Mouse (Mus musculus) kidney, adult 10 weeks (tissue): ENCODE results near the gene Zfp473. TPM values are rescaled to one million over a fixed set of nuclear protein-coding genes. Genes with fewer than 3 reads are reported as not detected.

Experiments used
- polyA plus RNA-seq: library from polyadenylated mRNA; stranded (reverse); fragments of 350-450 nt; fragmentation: Illumina TruSeq; extraction: RNeasy Lipid Tissue Mini Kit (QIAGEN cat#74804); gene quantifications from one replicate; pipeline ENCODE4 v1.2.3, GENCODE M21; 2014; ENCODE audit warnings: low read depth, low replicate concordance

The Zfp473 gene
- 0.16 TPM for polyA plus RNA-seq

DNA sequence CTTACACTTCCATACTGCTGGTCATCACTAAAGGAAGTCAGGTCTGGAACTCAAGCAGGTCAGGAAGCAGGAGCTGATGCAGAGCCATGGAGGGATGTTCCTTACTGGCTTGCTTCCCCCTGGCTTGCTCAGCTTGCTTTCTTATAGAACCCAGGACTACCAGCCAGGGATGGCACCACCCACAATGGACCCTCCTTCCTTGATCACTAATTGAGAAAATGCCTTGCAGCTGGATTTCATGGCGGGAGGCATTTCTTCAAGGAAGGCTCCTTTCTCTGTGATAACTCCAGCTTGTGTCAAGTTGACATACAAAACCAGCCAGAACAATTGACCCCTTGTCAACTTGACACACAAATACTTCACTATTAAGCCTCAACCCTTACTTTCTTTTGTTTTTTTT is at the start of gene Zfp473:
Gene Zfp473, minus strand, starts transcription at position 101 of the 400 bp plus-strand sequence.

DNA sequence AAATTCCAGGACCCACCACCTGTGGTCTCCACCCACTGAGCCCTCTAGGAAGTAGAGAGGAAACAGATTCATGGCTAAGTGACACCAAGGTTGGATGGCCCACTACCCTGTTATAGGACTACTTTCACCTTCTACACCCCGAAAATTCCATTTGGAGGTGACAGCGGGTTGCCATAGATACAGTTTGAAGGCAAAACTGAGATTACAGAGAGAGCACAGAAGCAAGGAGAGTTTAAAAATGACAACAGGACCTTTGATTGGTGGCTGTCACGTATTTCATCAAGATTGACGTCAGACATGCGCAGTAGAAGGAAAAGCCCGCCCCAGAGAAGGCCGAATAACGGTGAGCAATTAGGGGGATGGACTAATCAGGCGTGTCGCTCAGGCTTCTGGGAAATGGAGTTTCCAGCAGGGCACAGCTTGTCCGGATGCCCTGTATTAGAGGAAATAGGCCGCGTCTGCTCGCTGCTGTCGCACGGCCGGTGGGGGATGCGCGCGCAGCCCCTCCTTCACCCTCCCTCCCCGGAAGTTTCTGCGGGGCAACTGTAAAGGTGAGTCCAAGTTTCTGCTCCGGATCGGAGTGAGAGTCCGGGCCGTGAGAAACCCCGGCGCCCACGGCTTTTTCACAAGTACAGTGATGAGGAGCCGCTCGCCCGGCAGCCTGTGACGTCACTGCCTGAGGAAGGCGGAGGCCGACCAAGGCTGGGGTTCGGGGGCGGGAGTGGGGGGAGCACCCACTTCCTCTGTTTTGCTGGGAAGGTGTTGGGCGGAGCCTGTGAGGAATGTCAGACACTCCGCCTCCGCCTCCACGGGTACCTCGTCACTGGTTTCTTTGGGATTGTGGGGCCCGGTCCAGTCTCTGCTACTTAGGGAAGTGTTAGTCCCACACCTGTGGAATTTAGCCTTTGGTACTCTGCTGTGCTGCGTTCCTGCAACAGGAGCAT is 2.5 kb downstream of the Zfp473 start, which contains the start of gene Vrk3:
Gene Vrk3, plus strand, starts transcription at position 313 of the 944 bp plus-strand sequence.

DNA sequence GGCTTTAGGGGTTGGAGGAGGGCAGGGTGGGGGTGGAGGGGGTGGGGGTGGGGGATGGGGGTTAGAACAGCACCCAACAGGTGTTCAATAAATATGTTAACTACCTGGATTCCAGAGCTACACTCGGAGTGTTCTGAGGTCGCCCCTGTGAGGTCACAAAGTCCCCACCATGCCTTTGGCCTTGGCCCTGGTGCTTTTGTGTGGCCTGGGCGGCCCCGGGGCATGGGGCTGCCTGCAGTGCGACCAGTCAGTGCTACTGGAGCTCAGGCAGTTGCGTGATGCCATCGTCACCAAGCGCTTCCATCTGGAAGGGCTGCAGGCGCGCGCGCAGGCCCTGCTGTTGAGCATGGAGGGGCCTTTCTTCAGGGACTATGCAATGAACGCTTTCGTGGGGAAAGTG is 42.3 kb downstream of the Zfp473 start, which contains the start of gene Izumo2:
Gene Izumo2, plus strand, starts transcription at position 169 of the 400 bp plus-strand sequence.

Other genes with a start within 250 kb of the Zfp473 start
- gene Mybpc2, start 226.4 kb downstream of the Zfp473 start, polyA plus RNA-seq = not detected
- not detected for gene Spib, start 219.0 kb downstream of the Zfp473 start, polyA plus RNA-seq
- not detected for gene Pold1, start 202.2 kb downstream of the Zfp473 start, polyA plus RNA-seq
- gene Nr1h2, start 197.1 kb downstream of the Zfp473 start, polyA plus RNA-seq = 1.3 TPM
- 869 TPM for gene Napsa, start 178.7 kb downstream of the Zfp473 start, polyA plus RNA-seq
- 2.7 TPM for gene Kcnc3, start 160.4 kb downstream of the Zfp473 start, polyA plus RNA-seq
- 0.12 TPM for gene Myh14, start 80.2 kb downstream of the Zfp473 start, polyA plus RNA-seq
- not detected for gene Izumo2, start 42.3 kb downstream of the Zfp473 start, polyA plus RNA-seq
- 11.6 TPM for gene Vrk3, start 2.6 kb downstream of the Zfp473 start, polyA plus RNA-seq
- gene Nup62, start 65.0 kb upstream of the Zfp473 start, polyA plus RNA-seq = 1.8 TPM
- not detected for gene Il4i1, start 65.3 kb upstream of the Zfp473 start, polyA plus RNA-seq
- gene Atf5, start 65.6 kb upstream of the Zfp473 start, polyA plus RNA-seq = 3.4 TPM
- gene Akt1s1, start 97.9 kb upstream of the Zfp473 start, polyA plus RNA-seq = 0.93 TPM
- 0.97 TPM for gene Tbc1d17, start 98.0 kb upstream of the Zfp473 start, polyA plus RNA-seq
- not detected for gene Pnkp, start 106.1 kb upstream of the Zfp473 start, polyA plus RNA-seq
- gene Ptov1, start 118.7 kb upstream of the Zfp473 start, polyA plus RNA-seq = not detected
- gene Med25, start 141.7 kb upstream of the Zfp473 start, polyA plus RNA-seq = 1.4 TPM
- gene Fuz, start 145.0 kb upstream of the Zfp473 start, polyA plus RNA-seq = 5.7 TPM
- gene Ap2a1, start 178.4 kb upstream of the Zfp473 start, polyA plus RNA-seq = 25.2 TPM
- not detected for gene Tsks, start 192.2 kb upstream of the Zfp473 start, polyA plus RNA-seq
- not detected for gene Cpt1c, start 223.8 kb upstream of the Zfp473 start, polyA plus RNA-seq
- gene Prmt1, start 235.5 kb upstream of the Zfp473 start, polyA plus RNA-seq = 5.7 TPM
- gene Irf3, start 246.6 kb upstream of the Zfp473 start, polyA plus RNA-seq = 12.8 TPM
- gene Bcl2l12, start 247.7 kb upstream of the Zfp473 start, polyA plus RNA-seq = not detected